21 mouse cellular contexts compared by ENCODE assay signal in the genomic region with DNA sequence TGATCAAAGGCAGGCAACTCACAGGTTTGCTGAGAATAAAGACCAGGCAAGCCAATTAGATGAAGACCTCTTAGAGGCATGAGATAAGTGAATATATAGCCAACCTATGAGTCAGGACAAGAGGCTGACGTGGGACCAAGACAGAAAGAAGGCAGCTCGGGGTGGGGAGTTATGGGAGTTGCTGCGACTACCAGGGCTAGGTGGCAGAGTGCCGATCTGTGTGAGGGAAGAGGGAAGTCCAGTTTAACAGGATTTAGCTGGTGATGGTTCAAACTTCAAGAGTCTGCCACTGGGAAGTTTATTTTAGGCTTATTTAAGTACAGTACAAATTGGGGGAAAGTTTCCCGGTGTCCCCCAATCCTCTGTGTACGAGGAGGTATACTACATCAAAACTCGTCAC.
"Had no signal": no experiment of that assay in that cellular context is flagged by ENCODE, and none has a peak within 500 bp of the region (broad histone marks: within the 10 kb centered on the region; RNA-seq: fewer than 3 reads in every experiment).

No protein-coding gene starts in this region.

- H3K27me3 ChIP-seq: liver, embryonic 13.5 days; liver, embryonic 15.5 days; lung, embryonic 15.5 days; megakaryocyte, embryonic 14.5 days had no signal

- H3K4me1 ChIP-seq: liver, embryonic 13.5 days; liver, embryonic 15.5 days; lung, embryonic 15.5 days; megakaryocyte, embryonic 14.5 days; midbrain, embryonic 13.5 days; midbrain, embryonic 15.5 days; stomach, embryonic 15.5 days had no signal

- H3K4me2 ChIP-seq: liver, embryonic 11.5 days; liver, embryonic 13.5 days; liver, embryonic 15.5 days; lung, embryonic 15.5 days; midbrain, embryonic 11.5 days; midbrain, embryonic 13.5 days; midbrain, embryonic 15.5 days; neural tube, embryonic 12.5 days; stomach, embryonic 15.5 days had no signal

- H3K27ac ChIP-seq: liver, embryonic 13.5 days; liver, embryonic 15.5 days; lung, embryonic 15.5 days; macrophage; midbrain, embryonic 13.5 days; midbrain, embryonic 15.5 days; neural tube, embryonic 12.5 days; stomach, embryonic 15.5 days; stomach, postnatal 0 days had no signal

- H3K9ac ChIP-seq: liver, embryonic 13.5 days; liver, embryonic 15.5 days; liver, postnatal 0 days; lung, embryonic 15.5 days; midbrain, embryonic 13.5 days; midbrain, embryonic 15.5 days; neural tube, embryonic 12.5 days; stomach, embryonic 15.5 days had no signal

- H3K9me3 ChIP-seq: liver, embryonic 13.5 days; liver, embryonic 15.5 days; lung, embryonic 15.5 days; midbrain, embryonic 13.5 days; midbrain, embryonic 15.5 days; neural tube, embryonic 12.5 days; stomach, embryonic 15.5 days had no signal

- H3K4me3 ChIP-seq: liver, embryonic 13.5 days; liver, embryonic 15.5 days; lung, embryonic 15.5 days; megakaryocyte, embryonic 14.5 days; midbrain, embryonic 13.5 days; midbrain, embryonic 15.5 days; neural tube, embryonic 12.5 days; stomach, embryonic 15.5 days had no signal

- H3K36me3 ChIP-seq: liver, embryonic 13.5 days; liver, embryonic 15.5 days; lung, embryonic 15.5 days; midbrain, embryonic 13.5 days; midbrain, embryonic 15.5 days; neural tube, embryonic 12.5 days; stomach, embryonic 15.5 days had no signal

- DNase-seq: liver, embryonic 13.5 days; liver, postnatal 0 days; lung, adult 2 months; lung, postnatal 14 days; lung, postnatal 36 days; right cerebral cortex, postnatal 14 days; thymus, adult 2 months; thymus, postnatal 25 days; thymus, postnatal 4 days had no signal

- ATAC-seq: liver, postnatal 0 days; lung, postnatal 0 days; midbrain, embryonic 13.5 days; midbrain, embryonic 15.5 days had no signal
